Mouse (Mus musculus): ENCODE results near the gene Fgf11.

- no peak for TF ChIP-seq CTCF (IDR thresholded peaks at IDR 0.05; ENCODE audit: low read depth, low read length)
- no peak for TF ChIP-seq GATA2 (IDR thresholded peaks at IDR 0.05; ENCODE audit: borderline replicate concordance, low read depth, low read length)
- no peak for TF ChIP-seq TAL1 (conservative IDR thresholded peaks at IDR 0.05; ENCODE audit: low read depth, low read length)
- no peak for TF ChIP-seq GATA1 (IDR thresholded peaks at IDR 0.05; ENCODE audit: borderline replicate concordance, low read length)
- TF ChIP-seq POLR2AphosphoS5 (IDR thresholded peaks at IDR 0.05; ENCODE audit: insufficient replicate concordance, low read depth, low read length), result no peak
These were observed 36.2 kb downstream of the Fgf11 start, which contains the start of gene Zbtb4 for GRCm38 (mm10) chr11:69765221-69766125.

Data from G1E (cell line).